Mouse (Mus musculus) stomach, postnatal 0 days (tissue): ENCODE data around the gene Cuedc1. TPM values are rescaled to one million over a fixed set of nuclear protein-coding genes. Genes with fewer than 3 reads are reported as not detected.
A peak's percentile ranks its signal among the peaks of the same experiment; 100 is the strongest.

ENCODE experiments used
- ATAC-seq: fragments of 200-750 bp; cut with Nextera tagmentation; 2 replicates; pipeline ENCODE4 v1.8.0; 2017; ENCODE audit not compliant: low FRiP score, low TSS enrichment
- DNase-seq: peaks from one replicate; pipeline ENCODE4 v3.0.0-alpha.2; 2016; ENCODE audit warnings: low spot score
- H3K27ac ChIP-seq: fragments of 300-500 bp; sonication (generic); replicated peaks from 2 replicates; pipeline ENCODE4 v1.5.1; 2014; ENCODE audit warnings: mild to moderate bottlenecking, control low read depth
- H3K27me3 ChIP-seq: fragments of 300-500 bp; sonication (generic); 2 replicates; pipeline ENCODE4 v1.6.1; 2014; ENCODE audit warnings: low read length; ENCODE audit not compliant: control insufficient read depth, insufficient read depth
- H3K36me3 ChIP-seq: fragments of 300-500 bp; sonication (generic); 2 replicates; pipeline ENCODE4 v1.6.1; 2014; ENCODE audit warnings: low read length, mixed read lengths; ENCODE audit not compliant: control insufficient read depth, insufficient read depth
- H3K4me1 ChIP-seq: fragments of 300-500 bp; sonication (generic); replicated peaks from 2 replicates; pipeline ENCODE4 v1.6.1; 2014; ENCODE audit warnings: antibody characterized with exemption; ENCODE audit not compliant: control insufficient read depth, insufficient read depth
- H3K4me2 ChIP-seq: fragments of 300-500 bp; sonication (generic); replicated peaks from 2 replicates; pipeline ENCODE4 v1.6.1; 2014; ENCODE audit warnings: low read depth, mild to moderate bottlenecking, control low read depth, moderate library complexity
- H3K4me3 ChIP-seq: fragments of 300-500 bp; sonication (generic); 2 replicates; pipeline ENCODE4 v1.5.1; 2014; ENCODE audit warnings: low read depth, low read length, control low read depth
- H3K9ac ChIP-seq: fragments of 300-500 bp; sonication (generic); 2 replicates; pipeline ENCODE4 v1.6.1; 2014; ENCODE audit warnings: mild to moderate bottlenecking, low read length, control low read depth, mixed read lengths
- H3K9me3 ChIP-seq: fragments of 300-500 bp; sonication (generic); 2 replicates; pipeline ENCODE4 v1.6.1; 2016; ENCODE audit warnings: low read length; ENCODE audit not compliant: control insufficient read depth
- CTCF ChIP-seq: IDR thresholded peaks from 2 replicates; pipeline ENCODE4 v1.5.1; 2016; ENCODE audit warnings: antibody characterized with exemption, low read depth, mild to moderate bottlenecking, moderate library complexity
- EP300 ChIP-seq: optimal IDR thresholded peaks from 2 replicates; pipeline ENCODE3; 2016; ENCODE audit warnings: antibody characterized with exemption
- WGBS: fragments of 180-500 bp; shearing (Covaris S2); extraction: QIAGEN DNeasy Blood & Tissue Kit; methylation state at CpG from one replicate; pipeline ENCODE4 v1.1.7; 2014; 5-methylcytosine and 5-hydroxymethylcytosine counted together
- polyA plus RNA-seq: library from polyadenylated mRNA; unstranded; fragments of >200 nt; fragmentation: Nextera tagmentation; extraction: Ambion mirVana; gene quantifications from 2 replicates; pipeline ENCODE4 v1.2.1, GENCODE M21; 2015

Gene Cuedc1
- polyA plus RNA-seq, 1 experiment from 2014 or later: 13.7 TPM

DNA sequence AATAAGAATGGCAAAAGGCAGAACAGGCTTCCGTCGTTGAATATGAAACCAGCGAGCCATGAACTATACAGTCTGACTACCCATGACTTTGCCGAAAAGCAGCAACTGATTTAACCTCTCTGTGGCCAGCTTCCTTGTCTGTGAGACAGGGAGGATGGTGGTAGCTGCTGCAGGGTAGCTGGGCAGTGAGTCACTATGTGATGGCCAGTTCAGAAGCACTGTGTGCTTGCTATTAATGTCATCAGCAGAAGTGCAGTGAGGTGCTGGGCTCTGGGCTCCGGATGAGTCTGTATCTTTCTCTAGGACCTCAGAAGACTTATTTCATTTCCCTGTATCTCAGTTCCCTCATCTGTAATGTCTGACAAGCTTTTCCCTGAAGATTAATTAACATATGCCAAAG lies 7.6 kb upstream of the Cuedc1 start:
- H3K4me3 ChIP-seq: no peak overlapping the region
- ATAC-seq: no peak
- no peak for DNase-seq
- H3K27me3 ChIP-seq: no peaks in the 10 kb centered on the region
- H3K27ac ChIP-seq: no peak overlapping the region
- no peak overlapping the region for H3K9ac ChIP-seq
- no peaks in the 10 kb centered on the region for H3K4me1 ChIP-seq
- H3K36me3 ChIP-seq: no peaks in the 10 kb centered on the region
- TF ChIP-seq EP300 (no peak), CTCF (no peak)
- 74% methylated on average over 5 of the region's 5 CpGs for WGBS
- H3K4me2 ChIP-seq: no peak overlapping the region
- no peaks in the 10 kb centered on the region for H3K9me3 ChIP-seq

- Histone ChIP-seq H3K4me2 (no peak overlapping the region), H3K36me3 (no peaks in the 10 kb centered on the region), H3K9ac (no peak overlapping the region), H3K4me1 (no peaks in the 10 kb centered on the region), H3K9me3 (no peaks in the 10 kb centered on the region), H3K4me3 (no peak overlapping the region), H3K27ac (no peak overlapping the region), H3K27me3 (no peaks in the 10 kb centered on the region)
- DNase-seq (no peak), ATAC-seq (no peak)
- TF ChIP-seq EP300: no peak
- TF ChIP-seq CTCF: no peak
- WGBS: 71% methylated on average over 1 of the region's 1 CpGs
These were observed 5.9 kb upstream of the Cuedc1 start for GRCm38 (mm10) chr11:88091949-88092348.

DNA sequence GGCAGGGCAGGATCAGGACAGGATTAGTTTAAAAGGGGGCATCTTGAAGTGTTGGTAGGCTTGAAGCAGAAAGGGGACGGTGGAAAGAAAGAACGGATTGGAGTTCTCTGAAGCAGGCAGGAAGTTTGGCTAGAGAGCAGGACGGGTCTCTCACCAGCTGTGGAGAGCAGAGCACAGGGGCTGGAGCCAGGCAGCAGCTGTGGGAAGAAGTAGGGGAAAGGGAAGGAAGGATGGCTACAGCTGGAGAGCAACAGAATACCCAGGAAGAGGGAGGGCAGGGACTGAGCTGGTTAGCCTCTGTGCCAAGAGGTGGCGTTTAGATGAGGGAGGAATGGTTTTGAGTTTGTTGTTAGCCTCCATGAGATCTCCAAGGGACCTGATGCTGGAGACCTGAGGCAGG lies 685 bp upstream of the Cuedc1 start:
- H3K9ac ChIP-seq: peak overlapping the region; percentile 4; the same call in 1 of the 2 replicates
- no peaks in the 10 kb centered on the region for H3K36me3 ChIP-seq
- no peak overlapping the region for H3K4me3 ChIP-seq
- no peak overlapping the region; the same call in 1 of the 2 replicates for H3K27ac ChIP-seq
- H3K4me1 ChIP-seq: 0 out of 2 replicates have a peak, but pooled peaks cover 3% of the 10 kb centered on the region
- no peak overlapping the region; the same call in 1 of the 2 replicates for H3K4me2 ChIP-seq
- H3K27me3 ChIP-seq: no peaks in the 10 kb centered on the region
- no peaks in the 10 kb centered on the region for H3K9me3 ChIP-seq
- ATAC-seq (no peak; the same call in 1 of the 2 replicates), DNase-seq (no peak)
- no peak for TF ChIP-seq EP300
- no peak for TF ChIP-seq CTCF
- WGBS: 21% methylated on average over 4 of the region's 4 CpGs

GRCm38 (mm10) chr11:88098787-88099598 lies 1.1 kb downstream of the Cuedc1 start:
- peak; percentile 75 for ATAC-seq
- 0% methylated on average over 75 of the region's 95 CpGs for WGBS

DNA sequence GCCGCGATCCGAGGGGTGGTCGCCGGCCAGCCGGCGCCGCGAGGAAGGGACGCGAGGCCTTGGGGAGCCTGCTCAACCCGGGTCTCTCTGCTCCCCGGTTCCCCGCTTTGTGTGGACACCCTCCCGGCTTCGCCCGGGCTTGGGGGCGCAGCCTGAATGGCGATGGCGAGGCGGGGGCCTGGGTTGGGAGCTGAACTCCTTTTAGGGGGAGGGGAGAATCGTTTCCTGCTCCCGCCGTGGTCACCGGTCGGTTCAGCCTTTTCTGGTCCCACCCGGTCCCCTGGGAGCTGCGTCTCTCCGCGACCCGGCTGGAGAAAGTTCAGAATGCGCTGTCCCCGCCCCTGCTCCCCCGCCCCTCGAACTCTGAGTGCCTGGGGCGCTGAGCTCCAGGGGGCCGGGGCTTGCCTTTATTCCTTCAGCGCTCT lies 1.8 kb downstream of the Cuedc1 start:
- H3K27ac ChIP-seq: peak overlapping the region; percentile 95
- under 1% methylated on average over 38 of the region's 38 CpGs for WGBS
- H3K27me3 ChIP-seq: no peaks in the 10 kb centered on the region
- DNase-seq (peak; percentile 59), ATAC-seq (peak; percentile 38; the same call in 1 of the 2 replicates)
- H3K4me3 ChIP-seq: peak overlapping the region; percentile 76
- H3K36me3 ChIP-seq: no peaks in the 10 kb centered on the region
- peak overlapping the region; percentile 86 for H3K4me2 ChIP-seq
- peak overlapping the region; percentile 93 for H3K9ac ChIP-seq
- TF ChIP-seq CTCF: no peak
- no peak for TF ChIP-seq EP300
- no peaks in the 10 kb centered on the region for H3K9me3 ChIP-seq
- 0 out of 2 replicates have a peak, but pooled peaks cover 3% of the 10 kb centered on the region for H3K4me1 ChIP-seq

More at GRCm38 (mm10) chr11:88098787-88099598, 1.1 kb downstream of the Cuedc1 start:
- no peaks in the 10 kb centered on the region for H3K27me3 ChIP-seq
- H3K36me3 ChIP-seq: no peaks in the 10 kb centered on the region
- H3K4me1 ChIP-seq: 0 out of 2 replicates have a peak, but pooled peaks cover 3% of the 10 kb centered on the region
- no peak for TF ChIP-seq EP300
- TF ChIP-seq CTCF: peak; percentile 61
- peak; percentile 82 for DNase-seq
- peak overlapping the region; percentile 93 for H3K9ac ChIP-seq
- H3K4me2 ChIP-seq: peak overlapping the region; percentile 86
- no peaks in the 10 kb centered on the region for H3K9me3 ChIP-seq
- peak overlapping the region; percentile 76 for H3K4me3 ChIP-seq
- peak overlapping the region; percentile 95 for H3K27ac ChIP-seq

- H3K4me3 ChIP-seq: peak overlapping the region; percentile 76
- H3K4me1 ChIP-seq: 0 out of 2 replicates have a peak, but pooled peaks cover 3% of the 10 kb centered on the region
- H3K4me2 ChIP-seq: peak overlapping the region; percentile 86
- 44% methylated on average over 4 of the region's 4 CpGs for WGBS
- H3K9ac ChIP-seq: no peak overlapping the region
- TF ChIP-seq EP300 (no peak), CTCF (no peak)
- no peaks in the 10 kb centered on the region for H3K27me3 ChIP-seq
- H3K36me3 ChIP-seq: no peaks in the 10 kb centered on the region
- H3K9me3 ChIP-seq: no peaks in the 10 kb centered on the region
- DNase-seq (no peak), ATAC-seq (no peak)
- no peak overlapping the region for H3K27ac ChIP-seq
These were observed 2.3 kb downstream of the Cuedc1 start for GRCm38 (mm10) chr11:88100170-88100569.
